Mouse (Mus musculus) yolk sac, embryonic 10.5 days (tissue): ENCODE results near the gene Sft2d1.
A peak's percentile ranks its signal among the peaks of the same experiment; 100 is the strongest.

ENCODE experiments used
- DNase-seq: peaks from one replicate; pipeline ENCODE4 v3.0.0-alpha.2; 2017; ENCODE audit warnings: low spot score

Sft2d1 gene

GRCm38 (mm10) chr17:8361281-8362103 is 50.6 kb downstream of the Sft2d1 start:
- DNase-seq = no peak

DNA sequence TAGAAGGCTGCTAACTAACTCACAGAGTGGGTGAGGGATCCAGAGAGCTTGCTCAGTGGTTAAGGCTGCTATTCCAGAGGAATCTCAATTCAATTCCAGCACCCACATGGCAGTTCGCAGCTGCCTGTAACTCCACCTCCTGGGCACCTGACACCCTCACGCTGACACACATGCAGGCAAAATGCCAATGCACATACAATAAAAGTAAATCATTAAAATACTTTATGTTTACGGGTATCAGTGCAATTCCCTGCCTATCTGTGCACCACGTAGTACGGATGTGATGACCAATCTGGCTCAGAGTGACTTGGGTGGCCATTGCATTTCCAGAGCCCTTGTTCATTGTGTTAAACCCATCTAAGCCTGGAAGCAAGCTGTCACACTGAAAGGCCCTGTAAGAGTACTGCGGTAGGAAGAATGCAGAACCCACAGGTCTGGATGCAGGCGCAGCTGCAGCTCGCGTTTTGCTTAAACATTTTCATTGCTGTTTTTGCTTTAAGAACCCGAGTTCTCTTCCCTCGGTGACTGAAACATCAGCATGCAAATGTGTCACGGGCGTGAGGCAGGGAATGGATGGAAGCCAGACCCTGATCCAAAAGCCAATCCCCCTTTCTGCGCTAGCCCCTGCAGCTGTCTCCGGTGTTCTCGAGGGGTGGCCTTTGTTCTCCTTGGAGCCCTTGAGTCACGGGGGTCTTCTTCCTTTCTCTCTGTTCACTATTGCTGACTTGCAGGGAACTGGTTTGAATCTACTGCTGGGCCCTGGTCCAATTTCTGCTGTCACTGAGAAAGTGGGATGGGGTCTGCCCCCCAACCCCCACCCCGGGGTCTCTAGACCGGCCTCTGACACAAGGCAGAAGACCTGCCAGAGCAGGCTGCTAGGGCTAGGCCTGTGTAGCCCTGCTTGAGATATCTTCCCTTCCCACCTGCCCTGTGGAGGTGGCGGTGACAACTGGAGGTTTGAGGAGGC is 56.9 kb downstream of the Sft2d1 start:
- DNase-seq = no peak

- no peak for DNase-seq
Observed at GRCm38 (mm10) chr17:8368570-8368969, 57.7 kb downstream of the Sft2d1 start.

DNA sequence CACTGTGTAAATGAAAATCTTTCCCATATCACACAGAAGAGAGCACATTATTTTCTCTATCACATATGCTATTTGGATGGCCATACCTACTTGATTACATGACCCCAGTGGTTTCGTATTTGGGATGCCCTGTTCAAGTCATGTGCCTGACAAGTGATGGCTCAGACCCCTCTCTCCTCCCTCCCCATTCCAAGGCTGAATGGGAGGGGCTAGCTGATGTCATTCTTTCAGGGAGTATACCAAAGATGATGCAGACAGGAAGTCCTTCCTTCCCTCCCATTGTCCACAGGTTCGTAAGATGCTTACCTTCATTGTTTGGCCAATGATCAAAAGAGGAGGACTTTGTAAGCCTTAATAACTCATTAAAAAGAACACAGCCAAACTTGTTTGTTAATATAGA is 58.3 kb downstream of the Sft2d1 start:
- no peak for DNase-seq

DNA sequence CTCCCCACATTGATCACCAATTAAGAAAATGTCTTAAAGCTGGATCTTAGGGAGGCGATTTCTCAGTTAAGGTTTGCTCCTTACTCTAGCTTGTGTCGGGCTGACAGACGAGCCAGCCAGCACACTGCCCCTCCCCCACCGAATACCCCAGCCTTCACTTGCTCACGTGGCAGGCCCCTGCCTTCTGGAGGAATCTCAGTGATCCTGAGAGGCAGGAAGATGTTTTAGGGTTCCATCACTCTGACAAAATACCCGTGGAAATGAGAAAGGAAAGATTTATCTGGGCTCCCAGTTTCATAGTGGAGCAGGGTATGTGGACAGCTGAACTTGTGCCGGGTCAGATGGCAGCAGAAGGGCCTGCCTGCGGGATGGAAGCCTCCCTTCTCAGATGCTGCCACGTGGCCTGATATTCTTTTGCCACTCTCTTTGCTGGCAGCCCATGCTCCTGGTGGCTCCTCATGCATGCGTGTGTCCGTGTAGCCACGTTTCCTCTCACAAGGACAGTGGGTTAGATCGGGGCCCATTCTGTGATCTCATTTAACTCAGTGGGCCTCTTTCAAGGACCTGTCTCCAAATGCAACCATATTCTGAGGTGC is 59.8 kb downstream of the Sft2d1 start:
- peak; percentile 28 for DNase-seq

- peak; percentile 72 for DNase-seq
Observed at GRCm38 (mm10) chr17:8371834-8372233, 60.9 kb downstream of the Sft2d1 start.

DNA sequence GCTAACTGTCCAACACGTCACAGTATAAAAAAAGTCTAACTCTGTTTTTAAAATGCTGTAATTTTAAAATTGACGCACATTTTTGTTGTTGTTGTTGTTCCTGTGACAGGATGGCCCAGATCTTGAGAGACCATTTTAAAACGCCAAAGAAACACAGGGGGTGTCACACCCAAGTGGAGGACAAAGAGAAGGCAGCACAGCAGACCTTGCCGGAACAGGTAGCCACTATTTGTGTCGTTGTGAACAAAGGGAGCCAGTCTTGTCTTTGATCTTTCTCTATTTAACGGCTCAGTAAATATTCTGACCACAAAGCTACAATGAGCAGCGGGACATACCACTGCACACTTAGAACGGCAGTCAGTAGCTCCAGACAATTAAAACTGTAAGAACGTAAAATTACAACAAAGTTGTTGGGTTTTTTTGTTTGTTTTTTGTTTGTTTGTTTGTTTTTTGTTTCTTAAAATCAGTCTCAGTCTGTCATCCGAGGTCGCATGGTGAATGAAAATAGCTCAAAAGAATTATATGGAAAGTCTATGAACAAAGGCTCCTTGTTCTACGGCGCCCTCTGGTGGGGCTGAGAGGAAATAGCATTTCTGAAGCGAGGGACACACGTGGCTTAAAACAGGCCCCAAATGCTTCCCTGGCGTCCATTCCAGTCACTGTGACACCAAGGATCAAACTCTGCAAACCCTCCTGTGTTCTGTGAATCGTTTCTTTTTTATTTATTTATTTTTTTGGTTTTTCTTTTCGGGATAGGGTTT is 61.6 kb downstream of the Sft2d1 start:
- DNase-seq = peak; percentile 60
